Mouse (Mus musculus) erythroid progenitor cell, adult 5-6 weeks (primary cell): ENCODE results near the gene Hoxd13. TPM values are rescaled to one million over a fixed set of nuclear protein-coding genes. Genes with fewer than 3 reads are reported as not detected.

Experiments used
- ATAC-seq: replicated peaks from 2 replicates; pipeline ENCODE4 v1.8.0; 2016; ENCODE audit warnings: moderate number of reproducible peaks, mild to moderate bottlenecking, moderate TSS enrichment, inconsistent platforms; ENCODE audit not compliant: poor library complexity, low FRiP score, severe bottlenecking
- total RNA-seq, 2 experiments: library from RNA; stranded (forward) in 1 of 2; stranded (reverse) in 1 of 2; fragments of 150-400 nt in 1 of 2; fragments of 186-747, 209-891 nt in 1 of 2; gene quantifications; 2 replicates each; pipeline versions ENCODE4 v1.2.3 to v1.2.4; 2015 to 2017; ENCODE audit warnings: low replicate concordance in 2 of 2

Hoxd13 gene
- total RNA-seq, 2 experiments from 2014 or later: not detected

GRCm38 (mm10) chr2:74678891-74679595 is 10.9 kb downstream of the Hoxd13 start, which contains the start of gene Hoxd11:
Gene Hoxd11 (plus strand): TSS chr2:74679557.
- no peak for ATAC-seq

- no peak for ATAC-seq
Measured at GRCm38 (mm10) chr2:74679596-74679971, 11.5 kb downstream of the Hoxd13 start.

GRCm38 (mm10) chr2:74679980-74680379 is 11.9 kb downstream of the Hoxd13 start:
- ATAC-seq: no peak

- ATAC-seq: no peak
Measured at GRCm38 (mm10) chr2:74680561-74681398, 12.7 kb downstream of the Hoxd13 start.

DNA sequence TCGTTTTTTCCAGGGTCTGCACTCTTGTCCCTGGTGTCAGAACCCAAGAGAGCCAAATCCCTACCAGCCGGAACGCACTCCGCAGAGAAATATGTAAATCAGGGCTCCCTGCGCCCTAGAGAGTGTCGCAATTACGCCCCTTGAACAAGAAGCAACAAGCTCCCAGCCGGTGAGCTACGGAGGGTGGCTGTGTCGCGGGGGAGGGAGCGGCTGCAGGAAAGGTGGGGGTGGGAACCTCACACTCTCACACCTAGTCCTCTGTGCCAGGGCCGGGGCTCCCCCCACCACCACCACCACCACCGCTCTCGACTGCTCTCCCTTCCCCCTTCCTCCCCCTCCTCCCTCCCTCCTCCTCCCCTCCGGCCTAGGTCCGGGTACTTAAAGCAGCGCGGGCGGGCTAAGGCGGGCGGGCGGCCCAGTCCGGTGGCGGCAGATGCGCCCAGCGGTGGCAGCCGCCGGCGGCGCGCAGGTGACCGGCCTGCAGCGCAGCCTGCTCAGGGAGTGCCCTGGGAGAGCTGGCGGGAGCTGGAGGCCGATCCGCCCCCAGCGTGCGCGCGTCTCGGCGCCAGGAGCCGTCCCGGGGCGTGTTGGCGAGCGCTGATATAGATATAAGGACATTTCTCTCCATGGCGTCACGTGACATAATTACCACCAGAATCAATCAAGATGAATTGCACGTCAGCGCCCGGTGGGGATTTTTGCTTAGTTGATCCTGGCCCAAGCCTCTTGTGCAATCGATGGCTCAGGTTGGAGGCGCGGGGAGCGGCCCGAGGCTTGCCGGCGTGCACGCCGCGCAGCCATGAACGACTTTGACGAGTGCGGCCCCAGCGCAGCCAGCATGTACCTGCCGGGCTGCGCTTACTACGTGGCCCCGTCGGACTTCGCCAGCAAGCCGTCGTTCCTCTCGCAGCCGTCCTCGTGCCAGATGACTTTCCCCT is 13.8 kb downstream of the Hoxd13 start:
- no peak for ATAC-seq

DNA sequence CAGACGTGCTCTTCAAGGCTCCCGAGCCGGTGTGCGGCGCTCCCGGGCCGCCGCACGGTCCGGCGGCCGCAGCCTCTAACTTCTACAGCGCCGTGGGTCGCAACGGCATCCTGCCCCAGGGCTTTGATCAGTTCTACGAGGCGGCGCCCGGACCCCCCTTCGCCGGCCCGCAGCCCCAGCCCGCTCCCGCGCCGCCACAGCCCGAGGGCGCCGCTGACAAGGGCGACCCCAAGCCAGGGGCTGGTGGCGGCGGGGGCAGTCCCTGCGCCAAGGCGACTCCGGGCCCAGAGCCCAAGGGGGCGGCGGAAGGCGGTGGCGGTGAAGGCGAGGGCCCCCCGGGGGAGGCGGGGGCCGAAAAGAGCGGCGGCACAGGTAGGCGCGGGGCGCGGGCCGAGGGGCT is 14.7 kb downstream of the Hoxd13 start:
- no peak for ATAC-seq

GRCm38 (mm10) chr2:74683471-74683951 is 15.4 kb downstream of the Hoxd13 start:
- ATAC-seq: no peak

GRCm38 (mm10) chr2:74684106-74684505 is 16.0 kb downstream of the Hoxd13 start:
- no peak for ATAC-seq

DNA sequence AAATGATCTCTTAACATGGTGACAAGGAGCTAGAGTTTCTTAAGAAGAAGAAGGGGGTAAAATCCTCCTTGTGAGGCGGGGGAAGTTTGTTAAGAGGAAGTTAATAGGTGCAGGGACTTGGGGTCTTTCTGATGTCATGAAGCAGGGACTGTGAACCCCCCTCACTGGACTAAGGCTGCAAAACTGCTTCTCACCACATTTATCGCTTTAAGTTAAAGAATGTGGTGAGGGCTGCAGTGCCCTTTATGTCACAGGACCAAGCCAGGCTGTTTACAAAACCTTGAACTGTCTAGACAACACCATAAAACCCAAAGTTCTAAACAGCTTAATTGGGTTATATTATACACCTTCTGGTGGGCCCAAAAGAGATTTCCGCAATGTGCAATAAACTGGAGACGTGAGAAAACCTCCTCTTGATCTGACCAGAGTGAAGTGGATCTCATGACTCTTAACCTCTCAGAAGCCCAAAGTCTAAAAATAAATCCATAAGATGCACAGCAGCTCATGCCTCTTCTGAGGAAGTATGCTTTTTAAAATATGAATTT is 17.0 kb downstream of the Hoxd13 start:
- ATAC-seq: no peak

- no peak for ATAC-seq
Measured at GRCm38 (mm10) chr2:74686301-74686987, 18.3 kb downstream of the Hoxd13 start.

- ATAC-seq: no peak
Measured at GRCm38 (mm10) chr2:74686988-74687697, 19.0 kb downstream of the Hoxd13 start.

GRCm38 (mm10) chr2:74687698-74688555 is 19.8 kb downstream of the Hoxd13 start:
- ATAC-seq: no peak

DNA sequence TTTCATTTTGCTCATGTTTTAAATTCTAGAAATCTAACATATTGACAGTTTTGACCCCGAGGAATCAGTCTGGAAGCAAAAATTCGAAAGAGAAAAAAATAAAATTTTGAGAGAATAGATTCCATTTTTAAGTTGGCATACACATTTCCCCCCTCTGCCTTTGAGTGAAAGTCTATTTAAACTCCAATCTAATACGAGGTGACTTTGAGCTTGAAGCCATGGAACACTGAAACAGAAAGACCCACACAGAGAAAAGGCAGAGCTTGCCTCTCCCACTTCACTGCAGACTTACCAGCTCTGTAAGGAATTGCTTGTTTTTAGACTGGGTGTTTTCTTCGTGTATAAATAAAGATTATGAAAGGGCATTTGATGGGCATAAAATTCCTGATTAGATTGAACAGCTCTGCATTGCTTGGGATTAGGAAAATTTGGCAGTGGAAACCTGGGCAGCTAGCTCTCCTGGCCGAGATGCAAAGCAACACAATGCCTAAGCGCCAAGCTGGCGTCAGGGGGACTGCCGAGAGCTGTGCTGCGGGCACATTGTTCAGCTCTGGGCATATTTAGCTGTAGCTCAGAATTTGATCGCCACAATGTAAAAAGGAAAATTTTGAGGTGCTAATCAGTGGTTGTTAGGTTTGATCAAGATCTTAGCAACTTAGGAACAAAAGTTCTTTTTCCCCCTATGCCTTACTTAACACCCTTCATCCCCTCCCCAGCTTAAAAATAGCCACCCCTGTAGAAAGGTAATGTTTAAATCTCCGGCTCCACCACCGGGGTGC is 20.9 kb downstream of the Hoxd13 start:
- no peak for ATAC-seq

- ATAC-seq: no peak
Measured at GRCm38 (mm10) chr2:74689574-74690337, 21.6 kb downstream of the Hoxd13 start.

DNA sequence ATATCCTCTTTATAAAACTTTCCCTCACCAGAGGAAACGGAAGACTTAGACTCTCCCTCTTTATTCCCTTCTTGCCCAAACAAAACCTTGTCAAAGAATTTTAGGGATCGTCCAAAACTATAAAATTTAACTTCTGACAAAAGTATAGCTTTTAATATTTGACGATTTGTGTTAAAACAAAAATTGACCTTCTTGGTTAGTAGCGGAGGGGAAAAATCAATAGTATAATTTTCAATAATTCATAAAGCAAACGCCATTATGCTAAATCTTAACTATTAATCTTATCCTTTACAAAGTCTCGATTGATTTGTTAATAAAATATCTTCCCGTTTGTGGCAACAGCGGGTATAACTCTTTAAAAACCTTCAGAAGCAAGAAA is 22.2 kb downstream of the Hoxd13 start:
- ATAC-seq: no peak
